Mouse (Mus musculus) hindbrain, embryonic 14.5 days (tissue): ENCODE results near the gene Syn2. TPM values are rescaled to one million over a fixed set of nuclear protein-coding genes. Genes with fewer than 3 reads are reported as not detected.

ENCODE experiments used
- ATAC-seq: fragments of 200-750 bp; cut with Nextera tagmentation; 2 replicates; pipeline ENCODE4 v1.8.0; 2017; ENCODE audit warnings: moderate number of reproducible peaks, mild to moderate bottlenecking, moderate TSS enrichment, moderate library complexity; ENCODE audit not compliant: low FRiP score
- DNase-seq: peaks from one replicate; pipeline ENCODE4 v3.0.0-alpha.2; 2015; ENCODE audit warnings: low spot score
- H3K27ac ChIP-seq: fragments of 300-500 bp; sonication (generic); 2 replicates; pipeline ENCODE4 v1.5.1; 2014; ENCODE audit warnings: mild to moderate bottlenecking, moderate library complexity
- H3K27me3 ChIP-seq: fragments of 300-500 bp; sonication (generic); 2 replicates; pipeline ENCODE4 v1.6.1; 2014; ENCODE audit warnings: mild to moderate bottlenecking, low read length, mixed read lengths; ENCODE audit not compliant: control insufficient read depth, insufficient read depth
- H3K36me3 ChIP-seq: fragments of 300-500 bp; sonication (generic); replicated peaks from 2 replicates; pipeline ENCODE4 v1.6.1; 2014; ENCODE audit not compliant: control insufficient read depth, insufficient read depth
- H3K4me1 ChIP-seq: fragments of 300-500 bp; sonication (generic); replicated peaks from 2 replicates; pipeline ENCODE4 v1.6.1; 2014; ENCODE audit warnings: antibody characterized with exemption, low read length, mixed read lengths; ENCODE audit not compliant: control insufficient read depth, insufficient read depth
- H3K4me2 ChIP-seq: fragments of 300-500 bp; sonication (generic); replicated peaks from 2 replicates; pipeline ENCODE4 v1.6.1; 2014; ENCODE audit warnings: mild to moderate bottlenecking, moderate library complexity
- H3K4me3 ChIP-seq: fragments of 300-500 bp; sonication (generic); replicated peaks from 2 replicates; pipeline ENCODE4 v1.5.1; 2014; ENCODE audit warnings: mild to moderate bottlenecking, low read length
- H3K9ac ChIP-seq: fragments of 300-500 bp; sonication (generic); 2 replicates; pipeline ENCODE4 v1.6.1; 2014
- H3K9me3 ChIP-seq: fragments of 300-500 bp; sonication (generic); 2 replicates; pipeline ENCODE4 v1.6.1; 2016; ENCODE audit warnings: low read length; ENCODE audit not compliant: control insufficient read depth
- WGBS: fragments of 180-500 bp; shearing (Covaris S2); extraction: QIAGEN DNeasy Blood & Tissue Kit; methylation state at CpG from one replicate; pipeline ENCODE4 v1.1.7; 2014; 5-methylcytosine and 5-hydroxymethylcytosine counted together
- polyA plus RNA-seq: library from polyadenylated mRNA; unstranded; fragments of >200 nt; fragmentation: Nextera tagmentation; extraction: Ambion mirVana; gene quantifications from 2 replicates; pipeline ENCODE4 v1.2.1, GENCODE M21; 2014

Syn2 gene
- polyA plus RNA-seq, 1 experiment from 2014 or later: 65.1 TPM

GRCm38 (mm10) chr6:115210820-115211219 is 76.1 kb downstream of the Syn2 start:
- Histone ChIP-seq H3K27me3 (no peaks in the 10 kb centered on the region), H3K27ac (no peak overlapping the region), H3K4me3 (no peak overlapping the region), H3K9ac (no peak overlapping the region), H3K9me3 (no peaks in the 10 kb centered on the region), H3K36me3 (no peaks in the 10 kb centered on the region), H3K4me2 (no peak overlapping the region), H3K4me1 (0 out of 2 replicates have a peak, but pooled peaks cover 2% of the 10 kb centered on the region)
- 90% methylated on average over 3 of the region's 3 CpGs for WGBS
- DNase-seq: no peak
- ATAC-seq: no peak

GRCm38 (mm10) chr6:115212132-115212903 is 77.6 kb downstream of the Syn2 start:
- 67% methylated on average over 5 of the region's 5 CpGs for WGBS
- Histone ChIP-seq H3K4me1 (0 out of 2 replicates have a peak, but pooled peaks cover 2% of the 10 kb centered on the region), H3K9ac (no peak overlapping the region), H3K9me3 (no peaks in the 10 kb centered on the region), H3K4me3 (no peak overlapping the region), H3K27me3 (no peaks in the 10 kb centered on the region), H3K36me3 (no peaks in the 10 kb centered on the region), H3K4me2 (no peak overlapping the region), H3K27ac (no peak overlapping the region)
- DNase-seq: no peak
- ATAC-seq: no peak

- Histone ChIP-seq H3K9ac (no peak overlapping the region), H3K27me3 (no peaks in the 10 kb centered on the region), H3K36me3 (no peaks in the 10 kb centered on the region), H3K4me1 (0 out of 2 replicates have a peak, but pooled peaks cover 2% of the 10 kb centered on the region), H3K27ac (no peak overlapping the region), H3K4me3 (no peak overlapping the region), H3K9me3 (no peaks in the 10 kb centered on the region), H3K4me2 (no peak overlapping the region)
- no peak for DNase-seq
- ATAC-seq: no peak
- 49% methylated on average over 5 of the region's 5 CpGs for WGBS
Measured at GRCm38 (mm10) chr6:115213129-115213528, 78.4 kb downstream of the Syn2 start.

DNA sequence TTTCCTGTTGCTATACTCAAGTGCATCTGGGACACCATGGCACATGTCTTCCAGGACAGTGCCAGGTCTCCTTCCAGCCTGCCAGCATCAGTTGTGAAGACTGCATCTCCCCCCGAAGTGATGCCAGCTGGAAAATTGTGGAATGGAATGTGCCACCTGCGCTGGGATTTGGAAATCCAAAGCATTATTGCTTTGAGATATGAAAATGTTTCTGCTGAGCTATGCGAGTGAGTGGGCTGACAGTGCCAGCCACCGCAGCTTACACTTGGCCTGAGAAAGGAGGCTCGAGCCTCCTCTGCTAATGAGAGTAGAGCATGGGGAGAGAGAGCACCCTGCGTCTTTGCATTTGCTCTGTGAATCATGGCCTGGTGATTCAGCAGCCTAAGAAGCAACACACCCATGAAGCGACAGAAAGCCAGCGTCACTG is 86.5 kb downstream of the Syn2 start:
- H3K4me2 ChIP-seq: no peak overlapping the region
- no peak for ATAC-seq
- DNase-seq: no peak
- no peaks in the 10 kb centered on the region; the same call in 1 of the 2 replicates for H3K4me1 ChIP-seq
- H3K27me3 ChIP-seq: no peaks in the 10 kb centered on the region
- no peaks in the 10 kb centered on the region for H3K36me3 ChIP-seq
- H3K9ac ChIP-seq: no peak overlapping the region
- H3K4me3 ChIP-seq: no peak overlapping the region
- 77% methylated on average over 8 of the region's 8 CpGs for WGBS
- H3K27ac ChIP-seq: no peak overlapping the region
- no peaks in the 10 kb centered on the region for H3K9me3 ChIP-seq

DNA sequence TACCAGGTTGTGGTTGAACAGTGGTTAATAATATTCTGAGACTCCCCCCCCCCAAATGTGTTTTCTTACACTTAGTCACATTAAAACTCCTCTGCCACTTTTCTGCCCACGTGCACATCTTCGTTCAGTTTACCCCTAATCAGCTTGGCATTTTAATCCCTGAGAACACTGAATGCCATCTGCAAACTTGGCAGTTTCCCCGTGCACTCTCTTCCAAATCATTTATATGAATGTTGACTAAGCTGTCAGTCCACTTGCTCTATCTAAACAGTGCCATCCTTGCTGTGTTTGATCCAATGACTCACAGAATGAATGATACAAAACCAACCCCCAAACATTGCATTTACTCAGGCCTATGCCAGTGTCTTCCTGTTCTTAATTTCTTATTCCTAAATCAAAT is 90.8 kb downstream of the Syn2 start:
- no peaks in the 10 kb centered on the region; the same call in 1 of the 2 replicates for H3K4me1 ChIP-seq
- no peaks in the 10 kb centered on the region for H3K9me3 ChIP-seq
- DNase-seq (no peak), ATAC-seq (no peak)
- no peaks in the 10 kb centered on the region for H3K27me3 ChIP-seq
- H3K27ac ChIP-seq: no peak overlapping the region
- H3K9ac ChIP-seq: no peak overlapping the region
- WGBS: 65% methylated on average over 3 of the region's 3 CpGs
- H3K4me3 ChIP-seq: no peak overlapping the region
- H3K4me2 ChIP-seq: no peak overlapping the region
- H3K36me3 ChIP-seq: no peaks in the 10 kb centered on the region

DNA sequence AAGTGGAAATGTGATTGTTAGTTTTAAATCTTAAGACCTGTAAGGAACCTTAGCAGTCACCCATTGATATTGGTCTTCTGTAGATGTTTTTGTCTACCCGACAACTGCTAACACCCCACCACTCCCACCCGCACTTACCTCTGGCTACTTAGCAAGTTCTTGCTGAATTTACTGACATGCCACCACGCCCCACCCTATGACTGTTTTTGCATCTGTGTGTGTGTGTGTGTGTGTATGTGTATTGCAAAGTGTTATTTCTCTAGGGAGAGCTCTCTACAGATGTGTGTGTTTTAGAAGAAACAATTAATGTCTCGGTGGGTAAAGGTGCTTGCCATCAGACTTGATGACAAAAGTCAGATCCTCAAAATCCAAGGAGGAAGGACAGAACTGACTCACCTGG is 92.3 kb downstream of the Syn2 start, which contains the start of gene Gm17482:
Gene Gm17482 (plus strand): TSS at position 301 of the 400 bp plus-strand sequence.
- ATAC-seq (no peak), DNase-seq (no peak)
- Histone ChIP-seq H3K27me3 (no peaks in the 10 kb centered on the region), H3K4me1 (no peaks in the 10 kb centered on the region), H3K4me3 (no peak within 1 kb of the TSS), H3K9ac (no peak within 1 kb of the TSS), H3K4me2 (no peak within 1 kb of the TSS), H3K9me3 (no peaks in the 10 kb centered on the region), H3K36me3 (no peaks in the 10 kb centered on the region), H3K27ac (no peak within 1 kb of the TSS)
- 79% methylated on average over 4 of the region's 4 CpGs for WGBS

DNA sequence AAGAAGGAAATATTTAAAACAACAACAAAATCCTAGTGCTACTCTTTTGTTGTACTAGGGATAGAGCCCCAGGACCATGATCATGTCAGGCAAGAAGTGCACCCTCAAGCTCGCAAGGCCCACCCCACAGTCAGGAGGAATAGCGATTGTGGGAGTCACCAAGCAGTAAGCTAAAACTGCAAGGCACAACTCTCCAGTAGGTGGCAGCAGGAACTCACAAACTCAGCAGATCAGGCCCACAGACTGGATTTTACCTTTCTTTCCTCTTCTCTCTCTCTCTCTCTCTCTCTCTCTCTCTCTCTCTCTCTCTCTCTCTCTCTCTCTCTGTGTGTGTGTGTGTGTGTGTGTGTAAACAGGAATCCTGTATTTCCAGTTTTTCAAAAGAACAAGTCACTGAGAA is 92.8 kb downstream of the Syn2 start:
- Histone ChIP-seq H3K27ac (no peak overlapping the region), H3K27me3 (no peaks in the 10 kb centered on the region), H3K9me3 (no peaks in the 10 kb centered on the region), H3K36me3 (no peaks in the 10 kb centered on the region), H3K9ac (no peak overlapping the region), H3K4me1 (no peaks in the 10 kb centered on the region), H3K4me2 (no peak overlapping the region), H3K4me3 (no peak overlapping the region)
- DNase-seq (peak; percentile 87), ATAC-seq (no peak)
- WGBS: 7% methylated on average over 2 of the region's 2 CpGs

DNA sequence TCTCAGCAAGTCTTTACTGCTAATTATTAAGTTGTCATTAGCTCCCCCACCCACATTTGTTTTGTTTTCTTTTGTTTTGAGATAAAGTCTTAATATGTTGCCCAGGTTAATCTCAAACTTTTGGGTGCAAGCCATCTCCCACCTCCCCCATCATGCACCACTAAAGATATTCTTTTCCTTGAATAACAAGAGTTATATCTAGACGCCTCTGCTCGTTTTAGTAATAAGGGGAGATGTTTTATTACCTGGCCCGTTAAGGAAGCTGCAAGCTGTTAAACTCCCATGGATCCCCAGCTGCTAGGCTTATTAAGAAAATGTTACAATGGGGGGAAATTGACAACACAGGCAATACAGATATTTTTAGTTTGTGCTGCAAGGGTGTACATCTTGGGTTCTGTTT is 95.9 kb downstream of the Syn2 start:
- 85% methylated on average over 3 of the region's 3 CpGs for WGBS
- ATAC-seq: no peak
- H3K36me3 ChIP-seq: no peaks in the 10 kb centered on the region
- H3K4me3 ChIP-seq: no peak overlapping the region
- H3K9me3 ChIP-seq: no peaks in the 10 kb centered on the region
- H3K4me1 ChIP-seq: no peaks in the 10 kb centered on the region
- no peaks in the 10 kb centered on the region for H3K27me3 ChIP-seq
- DNase-seq: no peak
- H3K9ac ChIP-seq: no peak overlapping the region
- no peak overlapping the region for H3K27ac ChIP-seq
- no peak overlapping the region for H3K4me2 ChIP-seq

DNA sequence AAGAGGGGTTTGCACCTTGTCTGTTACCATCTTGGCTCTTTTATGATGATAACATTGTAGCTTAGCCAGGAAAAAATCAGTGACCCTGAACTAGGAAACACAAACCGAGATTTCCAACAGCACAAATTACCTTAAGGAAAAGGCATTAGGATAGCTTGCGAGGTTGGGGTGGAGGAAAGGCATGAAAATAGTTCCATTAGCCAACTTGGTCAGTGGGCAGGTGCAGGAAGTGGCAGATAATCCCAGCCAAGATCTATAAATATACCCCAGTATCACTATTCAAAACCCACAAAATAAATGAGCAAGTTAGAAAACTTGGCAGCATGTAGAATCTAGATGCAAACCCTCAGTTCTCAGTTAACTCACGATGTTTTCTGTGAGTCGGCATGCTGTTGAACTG is 97.1 kb downstream of the Syn2 start:
- no peak overlapping the region for H3K4me3 ChIP-seq
- WGBS: 83% methylated on average over 4 of the region's 4 CpGs
- H3K9ac ChIP-seq: no peak overlapping the region
- no peak overlapping the region for H3K27ac ChIP-seq
- no peaks in the 10 kb centered on the region for H3K4me1 ChIP-seq
- no peaks in the 10 kb centered on the region for H3K27me3 ChIP-seq
- no peaks in the 10 kb centered on the region for H3K36me3 ChIP-seq
- no peak for DNase-seq
- ATAC-seq: no peak
- no peak overlapping the region for H3K4me2 ChIP-seq
- H3K9me3 ChIP-seq: no peaks in the 10 kb centered on the region
